Mouse (Mus musculus) liver, postnatal 0 days (tissue): ENCODE results near the gene Memo1. TPM values are rescaled to one million over a fixed set of nuclear protein-coding genes. Genes with fewer than 3 reads are reported as not detected.
A peak's percentile ranks its signal among the peaks of the same experiment; 100 is the strongest.

Experiments used
- ATAC-seq: fragments of 200-750 bp; cut with Nextera tagmentation; 2 replicates; pipeline ENCODE4 v1.8.0; 2017; ENCODE audit warnings: mild to moderate bottlenecking, moderate library complexity
- DNase-seq: peaks from one replicate; pipeline ENCODE4 v3.0.0-alpha.2; 2016
- H3K27ac ChIP-seq: fragments of 300-500 bp; sonication (generic); 2 replicates; pipeline ENCODE4 v1.5.1; 2014; ENCODE audit warnings: antibody characterized with exemption, moderate library complexity, mild to moderate bottlenecking, low read depth
- H3K27me3 ChIP-seq: fragments of 300-500 bp; sonication (generic); 2 replicates; pipeline ENCODE4 v1.6.1; 2014; ENCODE audit warnings: low read length, control low read depth, mixed read lengths; ENCODE audit not compliant: insufficient read depth
- H3K36me3 ChIP-seq: fragments of 300-500 bp; sonication (generic); replicated peaks from 2 replicates; pipeline ENCODE4 v1.6.1; 2014; ENCODE audit warnings: mild to moderate bottlenecking, control low read depth, low read length, moderate library complexity, mixed read lengths; ENCODE audit not compliant: insufficient read depth
- H3K4me1 ChIP-seq: fragments of 300-500 bp; sonication (generic); 2 replicates; pipeline ENCODE4 v1.6.1; 2014; ENCODE audit warnings: antibody characterized with exemption, mild to moderate bottlenecking, control low read depth; ENCODE audit not compliant: insufficient read depth
- H3K4me2 ChIP-seq: fragments of 300-500 bp; sonication (generic); 2 replicates; pipeline ENCODE4 v1.6.1; 2014; ENCODE audit warnings: low read depth, mild to moderate bottlenecking, low read length, moderate library complexity, mixed read lengths
- H3K4me3 ChIP-seq: fragments of 300-500 bp; sonication (generic); 2 replicates; pipeline ENCODE4 v1.5.1; 2014; ENCODE audit warnings: low read depth, low read length
- H3K9ac ChIP-seq: fragments of 300-500 bp; sonication (generic); replicated peaks from 2 replicates; pipeline ENCODE4 v1.6.1; 2014; ENCODE audit warnings: mild to moderate bottlenecking, moderate library complexity
- H3K9me3 ChIP-seq: fragments of 300-500 bp; sonication (generic); 2 replicates; pipeline ENCODE4 v1.6.1; 2016; ENCODE audit warnings: mild to moderate bottlenecking, control low read depth, low read length, mixed read lengths
- CTCF ChIP-seq: sonication (generic); IDR thresholded peaks from 2 replicates; pipeline ENCODE4 v1.5.1; 2016; ENCODE audit warnings: antibody characterized with exemption, low read depth
- EP300 ChIP-seq: IDR thresholded peaks from 2 replicates; pipeline ENCODE4 v1.6.1; 2016; ENCODE audit warnings: antibody characterized with exemption, low read depth, mild to moderate bottlenecking
- WGBS: fragments of 180-500 bp; shearing (Covaris S2); extraction: QIAGEN DNeasy Blood & Tissue Kit; methylation state at CpG from one replicate; pipeline ENCODE4 v1.1.7; 2014; ENCODE audit not compliant: insufficient replicate concordance; 5-methylcytosine and 5-hydroxymethylcytosine counted together
- polyA plus RNA-seq: library from polyadenylated mRNA; unstranded; fragments of >200 nt; fragmentation: Nextera tagmentation; extraction: Ambion mirVana; gene quantifications from 2 replicates; pipeline ENCODE4 v1.2.1, GENCODE M21; 2015

The Memo1 gene
- 66.5 and 67.9 TPM in 2 replicates for polyA plus RNA-seq

DNA sequence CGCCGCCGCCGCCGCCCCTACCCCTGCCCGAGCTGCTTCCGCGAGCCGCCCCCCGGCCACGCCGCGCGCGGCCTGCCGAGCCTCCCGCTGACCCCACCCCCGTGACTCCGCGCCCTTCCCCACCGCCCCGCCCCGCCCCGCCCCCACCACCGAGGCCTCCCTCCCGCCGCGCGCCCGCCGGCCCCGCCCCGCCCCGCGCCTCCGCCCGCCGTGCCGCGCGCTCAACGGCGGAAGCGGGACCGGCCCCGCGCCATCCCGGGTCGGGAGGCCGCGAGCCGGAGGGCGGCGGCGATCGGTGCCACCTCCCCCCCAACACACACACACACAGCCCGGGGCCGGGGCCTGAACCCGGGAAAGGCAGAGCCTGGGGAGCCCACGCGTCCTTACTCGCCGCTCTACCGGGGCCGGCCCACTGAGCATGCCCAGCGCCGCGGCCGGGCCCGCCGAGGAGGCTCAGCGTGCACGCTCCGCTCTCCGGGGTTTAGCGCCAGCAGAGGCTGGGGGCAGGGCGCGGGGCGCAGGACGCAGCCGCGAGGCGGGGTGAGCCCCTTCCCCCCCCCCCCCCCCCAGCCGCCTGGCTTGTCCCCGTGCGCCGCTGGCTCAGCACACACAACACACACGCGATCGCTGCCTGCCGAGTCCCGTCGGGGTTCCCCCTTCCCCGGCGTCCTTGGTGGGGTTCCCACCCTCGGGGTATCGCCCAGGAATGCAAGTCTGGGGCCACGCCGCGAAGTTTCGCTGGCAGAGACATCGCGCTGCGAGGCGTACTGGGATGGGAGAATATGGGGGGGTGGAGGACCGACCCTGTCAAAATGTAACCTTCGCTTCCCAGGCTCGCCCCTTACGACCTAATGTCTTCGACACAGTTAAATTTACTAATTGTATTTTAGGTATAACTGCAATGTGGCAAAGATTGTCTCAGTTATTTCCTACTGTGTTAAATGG lies at the start of gene Memo1:
Gene Memo1 (minus strand): TSS at position 496 of the 945 bp plus-strand sequence.
- ATAC-seq = peak; percentile 87
- TF ChIP-seq CTCF (no peak), EP300 (no peak)

DNA sequence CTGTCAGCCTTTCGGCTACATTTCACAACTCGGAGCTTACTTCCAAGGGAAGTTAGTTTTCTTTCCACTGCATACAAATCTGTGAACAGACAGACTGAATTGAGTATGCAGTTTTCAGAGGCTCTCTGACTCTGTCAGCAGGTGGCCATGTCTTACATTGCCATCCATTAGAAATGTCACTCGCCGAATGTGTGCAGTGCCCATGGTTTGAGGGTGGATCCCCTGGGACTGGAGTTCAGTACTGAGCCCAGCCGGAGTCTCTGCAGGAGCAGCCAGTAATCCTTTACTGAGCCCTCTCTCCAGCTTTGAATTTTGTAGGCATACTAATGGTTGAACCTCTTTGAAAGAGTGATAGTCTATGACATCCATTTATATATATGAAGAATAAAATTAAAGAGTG lies 45.8 kb upstream of the Memo1 start:
- 64% methylated on average over 5 of the region's 5 CpGs for WGBS

More for the DNA sequence above, at the start of gene Memo1:
- Histone ChIP-seq H3K9ac (peak within 1 kb of the TSS; percentile 96), H3K27me3 (no peaks in the 10 kb centered on the region), H3K4me2 (peak within 1 kb of the TSS; percentile 96), H3K27ac (peak within 1 kb of the TSS; percentile 99), H3K4me1 (peaks cover 23% of the 10 kb centered on the region), H3K36me3 (peaks cover 6% of the 10 kb centered on the region), H3K4me3 (peak within 1 kb of the TSS; percentile 97), H3K9me3 (no peaks in the 10 kb centered on the region)
- 0% methylated on average over 38 of the region's 110 CpGs for WGBS
- peak; percentile 87 for DNase-seq

DNA sequence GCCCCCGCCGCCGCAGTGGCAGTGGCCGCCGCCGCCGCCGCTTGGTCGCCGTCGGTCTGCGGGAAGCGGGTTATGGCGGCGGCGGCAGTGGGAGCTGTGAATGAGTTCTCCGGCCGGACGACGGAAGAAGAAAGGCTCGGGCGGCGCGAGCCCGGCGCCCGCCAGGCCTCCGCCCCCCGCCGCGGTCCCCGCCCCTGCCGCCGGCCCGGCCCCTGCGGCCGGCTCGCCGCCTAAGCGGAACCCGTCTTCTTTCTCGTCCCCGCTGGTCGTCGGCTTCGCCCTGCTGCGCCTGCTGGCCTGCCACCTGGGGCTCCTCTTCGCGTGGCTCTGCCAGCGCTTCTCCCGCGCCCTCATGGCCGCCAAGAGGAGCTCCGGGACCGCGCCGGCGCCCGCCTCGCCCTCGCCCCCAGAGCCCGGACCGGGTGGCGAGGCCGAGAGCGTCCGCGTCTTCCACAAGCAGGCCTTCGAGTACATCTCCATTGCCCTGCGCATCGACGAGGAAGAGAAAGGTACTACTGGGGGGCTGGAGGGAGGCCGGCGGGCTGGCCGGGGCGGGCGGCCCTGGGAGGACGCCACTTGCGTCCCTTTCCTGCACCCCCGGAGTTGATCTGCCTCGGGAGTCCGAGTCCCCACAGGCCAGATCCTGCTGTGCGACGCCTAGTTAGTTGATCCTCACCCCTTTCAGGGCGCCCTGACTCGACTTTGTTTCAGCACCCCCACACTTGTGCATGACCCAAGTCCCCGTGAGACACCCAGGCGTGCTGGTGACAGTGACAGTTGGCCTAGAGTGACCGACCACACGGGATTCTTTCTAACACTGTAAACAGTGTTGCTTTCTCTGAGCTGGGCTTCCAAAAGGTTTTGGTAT lies 43.9 kb upstream of the Memo1 start, which contains the start of gene Spast:
Gene Spast (plus strand): TSS at position 51 of the 868 bp plus-strand sequence.
- peaks cover 24% of the 10 kb centered on the region for H3K4me1 ChIP-seq
- peak; percentile 88 for ATAC-seq
- H3K9me3 ChIP-seq = no peaks in the 10 kb centered on the region
- peak; percentile 83 for DNase-seq
- no peaks in the 10 kb centered on the region for H3K27me3 ChIP-seq
- peak within 1 kb of the TSS; percentile 86 for H3K9ac ChIP-seq
- peak within 1 kb of the TSS; percentile 98 for H3K27ac ChIP-seq
- under 1% methylated on average over 65 of the region's 90 CpGs for WGBS
- peak within 1 kb of the TSS; percentile 80 for H3K4me2 ChIP-seq
- H3K36me3 ChIP-seq = no peaks in the 10 kb centered on the region; the same call in 1 of the 2 replicates
- H3K4me3 ChIP-seq = peak within 1 kb of the TSS; percentile 78
- TF ChIP-seq CTCF (no peak), EP300 (no peak)

More for the DNA sequence above, 45.8 kb upstream of the Memo1 start:
- Histone ChIP-seq H3K9me3 (no peaks in the 10 kb centered on the region), H3K4me1 (peaks cover 24% of the 10 kb centered on the region), H3K4me3 (no peak overlapping the region), H3K9ac (no peak overlapping the region), H3K27ac (no peak overlapping the region), H3K4me2 (peak overlapping the region; percentile 80), H3K36me3 (no peaks in the 10 kb centered on the region; the same call in 1 of the 2 replicates), H3K27me3 (no peaks in the 10 kb centered on the region)
- ATAC-seq (no peak), DNase-seq (no peak)
- TF ChIP-seq EP300 (no peak), CTCF (no peak)

DNA sequence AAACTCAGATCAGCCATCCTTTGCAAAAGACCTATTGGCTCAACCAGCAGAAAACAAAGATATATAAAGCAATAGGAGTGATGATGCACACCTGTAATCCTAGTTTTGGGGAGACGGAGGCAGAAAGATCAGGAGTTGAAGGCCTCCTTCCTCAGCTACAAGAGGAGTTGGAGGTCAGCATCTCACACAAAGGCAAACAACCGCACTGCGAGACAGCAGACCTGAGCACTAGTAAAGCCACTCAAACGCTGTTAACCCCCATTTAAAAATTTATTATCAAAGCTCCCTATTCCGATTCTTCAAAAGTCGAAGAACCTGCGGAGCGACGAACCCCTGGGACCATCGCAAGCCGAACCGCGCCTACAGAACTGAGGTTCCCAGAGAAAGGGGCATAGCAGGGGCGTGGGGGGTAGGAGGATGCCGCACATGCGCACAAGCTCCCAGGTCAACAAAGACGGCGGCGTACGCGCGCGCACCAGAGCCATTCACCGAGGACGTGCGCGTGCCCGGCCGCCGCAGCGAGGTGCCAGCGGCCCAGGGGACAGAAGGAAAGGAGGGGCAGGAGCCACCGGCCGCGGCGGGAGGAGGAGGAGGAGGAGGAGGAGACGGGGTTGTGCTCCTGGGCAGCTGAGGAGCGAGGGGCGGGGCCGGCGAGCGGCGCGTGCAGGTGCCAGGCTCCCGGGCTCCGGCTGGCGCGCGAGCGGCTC lies 43.1 kb upstream of the Memo1 start:
- Histone ChIP-seq H3K36me3 (no peaks in the 10 kb centered on the region), H3K27ac (peak overlapping the region; percentile 98), H3K4me2 (peak overlapping the region; percentile 80), H3K4me3 (peak overlapping the region; percentile 78), H3K4me1 (peaks cover 24% of the 10 kb centered on the region), H3K9me3 (no peaks in the 10 kb centered on the region), H3K9ac (peak overlapping the region; percentile 86), H3K27me3 (no peaks in the 10 kb centered on the region)
- WGBS = under 1% methylated on average over 31 of the region's 50 CpGs
- no peak for TF ChIP-seq EP300
- TF ChIP-seq CTCF = no peak
- DNase-seq (peak; percentile 96), ATAC-seq (peak; percentile 97)

DNA sequence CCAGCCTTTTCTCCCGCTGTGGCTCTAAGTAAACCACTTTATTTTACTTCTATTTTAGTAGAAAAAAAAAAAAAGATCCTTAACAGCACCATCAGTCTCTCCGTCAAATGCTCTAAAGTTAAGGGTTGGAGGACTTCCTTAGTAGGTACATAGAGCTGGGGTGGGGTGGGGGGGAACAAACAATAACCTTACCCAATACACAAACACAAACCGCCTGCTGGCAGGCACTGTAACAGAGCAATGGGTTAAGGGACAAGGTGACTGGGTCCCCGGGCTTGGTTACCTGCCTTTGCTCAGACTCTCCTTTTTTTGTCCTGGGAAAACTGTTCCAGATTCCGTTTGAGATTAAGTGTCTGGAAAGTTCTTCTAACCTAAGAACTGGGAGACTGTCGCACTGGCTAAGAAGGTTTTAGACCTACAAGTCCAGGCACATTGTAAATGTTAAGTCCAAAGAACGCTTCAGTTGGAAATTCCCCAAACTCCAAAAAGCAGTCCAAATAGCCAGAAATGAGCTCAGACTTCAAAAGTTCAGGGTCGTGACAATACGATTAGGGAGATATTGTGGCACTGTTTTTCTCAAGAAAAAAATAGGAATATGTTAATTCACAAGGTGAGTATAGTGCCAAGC lies 35.8 kb upstream of the Memo1 start:
- ATAC-seq (peak; percentile 93), DNase-seq (peak; percentile 40)
- no peak overlapping the region for H3K9ac ChIP-seq
- no peaks in the 10 kb centered on the region for H3K36me3 ChIP-seq
- H3K27me3 ChIP-seq = no peaks in the 10 kb centered on the region
- H3K9me3 ChIP-seq = no peaks in the 10 kb centered on the region
- H3K4me2 ChIP-seq = peak overlapping the region; percentile 14; the same call in 1 of the 2 replicates
- H3K27ac ChIP-seq = peak overlapping the region; percentile 69
- TF ChIP-seq EP300 (0 out of 2 replicates have a peak, but pooled peaks have one; percentile 24), CTCF (no peak)
- no peak overlapping the region for H3K4me3 ChIP-seq
- H3K4me1 ChIP-seq = no peaks in the 10 kb centered on the region
- 51% methylated on average over 9 of the region's 9 CpGs for WGBS
